Mouse (Mus musculus): ENCODE data around the gene Olfr1106. TPM values are rescaled to one million over a fixed set of nuclear protein-coding genes. Genes with fewer than 3 reads are reported as not detected.

Gene Olfr1106
- not detected in 2 replicates for total RNA-seq (2012; rRNA removed)

- Histone ChIP-seq H3K4me3 (ENCODE audit: insufficient read depth in 1 of 2, low read depth in 1 of 2, low read length in 2 of 2, poor library complexity in 1 of 2, severe bottlenecking in 1 of 2) (no peak within 1 kb of the TSS), H3K9me3 (ENCODE audit: control insufficient read depth, insufficient read depth, low read depth, low read length) (no peaks in the 10 kb centered on the region), H3K9ac (ENCODE audit: insufficient read depth, low read depth, low read length, poor library complexity, severe bottlenecking) (no peak within 1 kb of the TSS), H3K27ac (ENCODE audit: insufficient read depth, low read depth, low read length, poor library complexity, severe bottlenecking) (no peak within 1 kb of the TSS), H3K36me3 (ENCODE audit: control insufficient read depth, insufficient read depth, low read length, poor library complexity, severe bottlenecking) (no peaks in the 10 kb centered on the region), H3K4me1 (ENCODE audit: control insufficient read depth in 2 of 2, insufficient read depth in 2 of 2, low read length in 2 of 2, poor library complexity in 1 of 2) (no peaks in the 10 kb centered on the region)
- in situ Hi-C loops (cut with MboI; ENCODE audit: low sequenced_read_pairs in 2 of 2, unreplicated experiment in 2 of 2): no loop called here
- DNase-seq (ENCODE audit: low read depth, low spot score): no peak
- TF ChIP-seq CHD2 (IDR thresholded peaks at IDR 0.05; ENCODE audit: low read depth, low read length) (no peak), ZC3H11A (IDR thresholded peaks at IDR 0.05; ENCODE audit: borderline replicate concordance, low read depth, low read length) (no peak), ZNF384 (IDR thresholded peaks at IDR 0.05; ENCODE audit: low read depth, low read length) (no peak), MAFK (IDR thresholded peaks at IDR 0.05; ENCODE audit: insufficient read depth, low read depth, low read length) (no peak), HCFC1 (IDR thresholded peaks at IDR 0.05; ENCODE audit: borderline replicate concordance, insufficient read depth, low read length) (no peak)
These were observed at the start of gene Olfr1106 for GRCm38 (mm10) chr2:87052173-87052572. Gene Olfr1106, minus strand, starts transcription at chr2:87052273.

GRCm38 (mm10) chr2:87095908-87096307, 43.8 kb upstream of the Olfr1106 start, which contains the start of gene Olfr1109:
Gene Olfr1109, minus strand, starts transcription at chr2:87096008.
- no peak for TF ChIP-seq CHD2 (IDR thresholded peaks at IDR 0.05; ENCODE audit: low read depth, low read length)
- no peak for TF ChIP-seq MAFK (IDR thresholded peaks at IDR 0.05; ENCODE audit: insufficient read depth, low read depth, low read length)
- no peak for TF ChIP-seq ZNF384 (IDR thresholded peaks at IDR 0.05; ENCODE audit: low read depth, low read length)
- TF ChIP-seq ZC3H11A (IDR thresholded peaks at IDR 0.05; ENCODE audit: borderline replicate concordance, low read depth, low read length): no peak
- TF ChIP-seq HCFC1 (IDR thresholded peaks at IDR 0.05; ENCODE audit: borderline replicate concordance, insufficient read depth, low read length): no peak
- H3K9ac ChIP-seq (ENCODE audit: insufficient read depth, low read depth, low read length, poor library complexity, severe bottlenecking): no peak within 1 kb of the TSS
- H3K4me3 ChIP-seq (ENCODE audit: insufficient read depth in 1 of 2, low read depth in 1 of 2, low read length in 2 of 2, poor library complexity in 1 of 2, severe bottlenecking in 1 of 2): no peak within 1 kb of the TSS
- no peaks in the 10 kb centered on the region for H3K36me3 ChIP-seq (ENCODE audit: control insufficient read depth, insufficient read depth, low read length, poor library complexity, severe bottlenecking)
- H3K4me1 ChIP-seq (ENCODE audit: control insufficient read depth in 2 of 2, insufficient read depth in 2 of 2, low read length in 2 of 2, poor library complexity in 1 of 2): no peaks in the 10 kb centered on the region
- H3K27ac ChIP-seq (ENCODE audit: insufficient read depth, low read depth, low read length, poor library complexity, severe bottlenecking): no peak within 1 kb of the TSS
- H3K9me3 ChIP-seq (ENCODE audit: control insufficient read depth, insufficient read depth, low read depth, low read length): no peaks in the 10 kb centered on the region
- DNase-seq (ENCODE audit: low read depth, low spot score): no peak
- in situ Hi-C loops (cut with MboI; ENCODE audit: low sequenced_read_pairs in 2 of 2, unreplicated experiment in 2 of 2): no loop called here

GRCm38 (mm10) chr2:87075717-87076116, 23.6 kb upstream of the Olfr1106 start, which contains the start of gene Olfr1107:
Gene Olfr1107, minus strand, starts transcription at chr2:87075817.
- no peak for DNase-seq (ENCODE audit: low read depth, low spot score)
- H3K9ac ChIP-seq (ENCODE audit: insufficient read depth, low read depth, low read length, poor library complexity, severe bottlenecking): no peak within 1 kb of the TSS
- no peaks in the 10 kb centered on the region for H3K9me3 ChIP-seq (ENCODE audit: control insufficient read depth, insufficient read depth, low read depth, low read length)
- no peaks in the 10 kb centered on the region for H3K4me1 ChIP-seq (ENCODE audit: control insufficient read depth in 2 of 2, insufficient read depth in 2 of 2, low read length in 2 of 2, poor library complexity in 1 of 2)
- no peak for TF ChIP-seq ZC3H11A (IDR thresholded peaks at IDR 0.05; ENCODE audit: borderline replicate concordance, low read depth, low read length)
- TF ChIP-seq MAFK (IDR thresholded peaks at IDR 0.05; ENCODE audit: insufficient read depth, low read depth, low read length): no peak
- no peak for TF ChIP-seq ZNF384 (IDR thresholded peaks at IDR 0.05; ENCODE audit: low read depth, low read length)
- TF ChIP-seq HCFC1 (IDR thresholded peaks at IDR 0.05; ENCODE audit: borderline replicate concordance, insufficient read depth, low read length): no peak
- no peak for TF ChIP-seq CHD2 (IDR thresholded peaks at IDR 0.05; ENCODE audit: low read depth, low read length)
- no peak within 1 kb of the TSS for H3K27ac ChIP-seq (ENCODE audit: insufficient read depth, low read depth, low read length, poor library complexity, severe bottlenecking)
- in situ Hi-C loops (cut with MboI; ENCODE audit: low sequenced_read_pairs in 2 of 2, unreplicated experiment in 2 of 2): no loop called here
- H3K36me3 ChIP-seq (ENCODE audit: control insufficient read depth, insufficient read depth, low read length, poor library complexity, severe bottlenecking): no peaks in the 10 kb centered on the region
- no peak within 1 kb of the TSS for H3K4me3 ChIP-seq (ENCODE audit: insufficient read depth in 1 of 2, low read depth in 1 of 2, low read length in 2 of 2, poor library complexity in 1 of 2, severe bottlenecking in 1 of 2)

- Histone ChIP-seq H3K4me3 (ENCODE audit: insufficient read depth in 1 of 2, low read depth in 1 of 2, low read length in 2 of 2, poor library complexity in 1 of 2, severe bottlenecking in 1 of 2) (no peak within 1 kb of the TSS), H3K36me3 (ENCODE audit: control insufficient read depth, insufficient read depth, low read length, poor library complexity, severe bottlenecking) (no peaks in the 10 kb centered on the region), H3K27ac (ENCODE audit: insufficient read depth, low read depth, low read length, poor library complexity, severe bottlenecking) (no peak within 1 kb of the TSS), H3K9ac (ENCODE audit: insufficient read depth, low read depth, low read length, poor library complexity, severe bottlenecking) (no peak within 1 kb of the TSS), H3K4me1 (ENCODE audit: control insufficient read depth in 2 of 2, insufficient read depth in 2 of 2, low read length in 2 of 2, poor library complexity in 1 of 2) (no peaks in the 10 kb centered on the region), H3K9me3 (ENCODE audit: control insufficient read depth, insufficient read depth, low read depth, low read length) (no peaks in the 10 kb centered on the region)
- in situ Hi-C loops (cut with MboI; ENCODE audit: low sequenced_read_pairs in 2 of 2, unreplicated experiment in 2 of 2): no loop called here
- TF ChIP-seq ZNF384 (IDR thresholded peaks at IDR 0.05; ENCODE audit: low read depth, low read length) (no peak), ZC3H11A (IDR thresholded peaks at IDR 0.05; ENCODE audit: borderline replicate concordance, low read depth, low read length) (no peak), MAFK (IDR thresholded peaks at IDR 0.05; ENCODE audit: insufficient read depth, low read depth, low read length) (no peak), CHD2 (IDR thresholded peaks at IDR 0.05; ENCODE audit: low read depth, low read length) (no peak), HCFC1 (IDR thresholded peaks at IDR 0.05; ENCODE audit: borderline replicate concordance, insufficient read depth, low read length) (no peak)
- DNase-seq (ENCODE audit: low read depth, low spot score): no peak
These were observed 15.6 kb downstream of the Olfr1106 start, which contains the start of gene Olfr1105 for GRCm38 (mm10) chr2:87036431-87036830. Gene Olfr1105, minus strand, starts transcription at chr2:87036531.

Measured in ES-E14 (cell line).